Mouse (Mus musculus): ENCODE results near the gene Tll2. TPM values are rescaled to one million over a fixed set of nuclear protein-coding genes. Genes with fewer than 3 reads are reported as not detected.

Gene Tll2
- total RNA-seq, 1 experiment from 2014 or later, result 0.05 TPM

- no peak for ATAC-seq (replicated peaks; ENCODE audit: low read depth, poor library complexity, severe bottlenecking)
Measured at GRCm38 (mm10) chr19:41100863-41101262, 105.8 kb downstream of the Tll2 start.

GRCm38 (mm10) chr19:41097038-41097437, 109.6 kb downstream of the Tll2 start:
- no peak for ATAC-seq (replicated peaks; ENCODE audit: low read depth, poor library complexity, severe bottlenecking)

GRCm38 (mm10) chr19:41091901-41092300, 114.7 kb downstream of the Tll2 start:
- peak; percentile 73 for ATAC-seq (replicated peaks; ENCODE audit: low read depth, poor library complexity, severe bottlenecking)

- ATAC-seq (replicated peaks; ENCODE audit: low read depth, poor library complexity, severe bottlenecking), result peak; percentile 50
Measured at GRCm38 (mm10) chr19:41089833-41090232, 116.8 kb downstream of the Tll2 start.

GRCm38 (mm10) chr19:41088491-41088890, 118.1 kb downstream of the Tll2 start:
- no peak for ATAC-seq (replicated peaks; ENCODE audit: low read depth, poor library complexity, severe bottlenecking)

- ATAC-seq (replicated peaks; ENCODE audit: low read depth, poor library complexity, severe bottlenecking), result no peak
Measured at GRCm38 (mm10) chr19:41087901-41088300, 118.7 kb downstream of the Tll2 start.

- peak; percentile 82 for ATAC-seq (replicated peaks; ENCODE audit: low read depth, poor library complexity, severe bottlenecking)
Measured at GRCm38 (mm10) chr19:41086700-41087099, 119.9 kb downstream of the Tll2 start.

GRCm38 (mm10) chr19:41086289-41086688, 120.3 kb downstream of the Tll2 start:
- ATAC-seq (replicated peaks; ENCODE audit: low read depth, poor library complexity, severe bottlenecking), result no peak

- no peak for ATAC-seq (replicated peaks; ENCODE audit: low read depth, poor library complexity, severe bottlenecking)
Measured at GRCm38 (mm10) chr19:41083646-41084045, 123.0 kb downstream of the Tll2 start.

GRCm38 (mm10) chr19:41081589-41081988, 125.0 kb downstream of the Tll2 start:
- no peak for ATAC-seq (replicated peaks; ENCODE audit: low read depth, poor library complexity, severe bottlenecking)

GRCm38 (mm10) chr19:41076906-41077305, 129.7 kb downstream of the Tll2 start, which contains the start of gene Opalin:
Gene Opalin (minus strand): TSS chr19:41077113.
- ATAC-seq (replicated peaks; ENCODE audit: low read depth, poor library complexity, severe bottlenecking), result no peak

- ATAC-seq (replicated peaks; ENCODE audit: low read depth, poor library complexity, severe bottlenecking), result no peak
Measured at GRCm38 (mm10) chr19:41073746-41074455, 132.7 kb downstream of the Tll2 start.

GRCm38 (mm10) chr19:41071500-41071899, 135.1 kb downstream of the Tll2 start:
- ATAC-seq (replicated peaks; ENCODE audit: low read depth, poor library complexity, severe bottlenecking), result peak; percentile 98

GRCm38 (mm10) chr19:41054702-41055101, 151.9 kb downstream of the Tll2 start:
- no peak for ATAC-seq (replicated peaks; ENCODE audit: low read depth, poor library complexity, severe bottlenecking)

GRCm38 (mm10) chr19:41053530-41053929, 153.1 kb downstream of the Tll2 start:
- ATAC-seq (replicated peaks; ENCODE audit: low read depth, poor library complexity, severe bottlenecking), result peak; percentile 87

GRCm38 (mm10) chr19:41052247-41052646, 154.4 kb downstream of the Tll2 start:
- no peak for ATAC-seq (replicated peaks; ENCODE audit: low read depth, poor library complexity, severe bottlenecking)

GRCm38 (mm10) chr19:41051714-41052113, 154.9 kb downstream of the Tll2 start:
- ATAC-seq (replicated peaks; ENCODE audit: low read depth, poor library complexity, severe bottlenecking), result peak; percentile 34

GRCm38 (mm10) chr19:41048187-41048559, 158.5 kb downstream of the Tll2 start:
- ATAC-seq (replicated peaks; ENCODE audit: low read depth, poor library complexity, severe bottlenecking), result no peak

- ATAC-seq (replicated peaks; ENCODE audit: low read depth, poor library complexity, severe bottlenecking), result no peak
Measured at GRCm38 (mm10) chr19:41047437-41048186, 159.0 kb downstream of the Tll2 start.

GRCm38 (mm10) chr19:41045091-41045770, 161.4 kb downstream of the Tll2 start:
- ATAC-seq (replicated peaks; ENCODE audit: low read depth, poor library complexity, severe bottlenecking), result no peak

GRCm38 (mm10) chr19:41039110-41039509, 167.5 kb downstream of the Tll2 start:
- peak; percentile 89 for ATAC-seq (replicated peaks; ENCODE audit: low read depth, poor library complexity, severe bottlenecking)

All from common myeloid progenitor, adult 5-6 weeks (primary cell).